Mouse (Mus musculus) MEL (cell line): ENCODE results near the gene Asap3. TPM values are rescaled to one million over a fixed set of nuclear protein-coding genes. Genes with fewer than 3 reads are reported as not detected.

Source experiments
- DNase-seq: peaks from one replicate; pipeline ENCODE4 v3.0.0; 2011; ENCODE audit warnings: low read depth, low spot score
- H3K27ac ChIP-seq: 2 replicates; pipeline ENCODE4 v1.5.1; 2012; ENCODE audit warnings: low read depth, mild to moderate bottlenecking, control low read depth, low read length, moderate library complexity; ENCODE audit not compliant: control insufficient read depth
- H3K27me3 ChIP-seq, 2 experiments: fragments of 150-350 bp in 1 of 2; sonication (generic) in 1 of 2; 2 replicates each; pipeline ENCODE4 v1.6.1; 2012; ENCODE audit warnings: low read length in 2 of 2, mild to moderate bottlenecking in 2 of 2, improper control_type of control experiment in 1 of 2, moderate library complexity in 1 of 2; ENCODE audit not compliant: insufficient read depth in 2 of 2, control insufficient read depth in 1 of 2
- H3K36me3 ChIP-seq, 2 experiments: 2 replicates each; pipeline ENCODE4 v1.6.1; 2012 to 2014; ENCODE audit warnings: low read length in 2 of 2, improper control_type of control experiment in 1 of 2, inconsistent platforms in 1 of 2, mild to moderate bottlenecking in 1 of 2; ENCODE audit not compliant: insufficient read depth in 2 of 2, control insufficient read depth in 1 of 2
- H3K4me1 ChIP-seq, 2 experiments: fragments of 150-350 bp in 1 of 2; sonication (generic) in 1 of 2; 2 replicates each; pipeline ENCODE4 v1.6.1; 2012; ENCODE audit warnings: low read length in 2 of 2, improper control_type of control experiment in 1 of 2, mild to moderate bottlenecking in 1 of 2; ENCODE audit not compliant: insufficient read depth in 2 of 2, control insufficient read depth in 1 of 2
- H3K4me3 ChIP-seq, 2 experiments: fragments of 150-350 bp in 1 of 2; sonication (generic) in 1 of 2; 2 replicates each; pipeline ENCODE4 v1.5.1; 2012; ENCODE audit warnings: low read depth in 2 of 2, low read length in 2 of 2, mild to moderate bottlenecking in 2 of 2, moderate library complexity in 2 of 2, control low read depth in 1 of 2, improper control_type of control experiment in 1 of 2; ENCODE audit not compliant: control insufficient read depth in 1 of 2, insufficient read depth in 1 of 2
- H3K79me2 ChIP-seq: 2 replicates; pipeline ENCODE4 v1.6.1; 2012; ENCODE audit warnings: mild to moderate bottlenecking, low read length, moderate library complexity; ENCODE audit not compliant: control insufficient read depth, poor library complexity, insufficient read depth
- H3K9ac ChIP-seq: 2 replicates; pipeline ENCODE4 v1.6.1; 2012; ENCODE audit warnings: low read depth, mild to moderate bottlenecking, control low read depth, low read length, moderate library complexity; ENCODE audit not compliant: control insufficient read depth, poor library complexity, severe bottlenecking
- H3K9me3 ChIP-seq: fragments of 150-350 bp; sonication (generic); replicated peaks from 2 replicates; pipeline ENCODE4 v1.6.1; 2012; ENCODE audit warnings: mild to moderate bottlenecking, low read length, improper control_type of control experiment, moderate library complexity; ENCODE audit not compliant: insufficient read depth
- BHLHE40 ChIP-seq: IDR thresholded peaks from 2 replicates; pipeline ENCODE4 v1.6.1; 2012; ENCODE audit warnings: low read depth, mild to moderate bottlenecking, inconsistent platforms, low read length, improper control_type of control experiment, borderline replicate concordance
- CHD1 ChIP-seq: IDR thresholded peaks from 2 replicates; pipeline ENCODE4 v1.6.1; 2012; ENCODE audit warnings: low read depth, mild to moderate bottlenecking, inconsistent platforms, low read length, improper control_type of control experiment
- CHD2 ChIP-seq: IDR thresholded peaks from 2 replicates; pipeline ENCODE4 v1.6.1; 2011; ENCODE audit warnings: low read length, improper control_type of control experiment
- CTCF ChIP-seq, 3 experiments: IDR thresholded peaks in 2 of 3; conservative IDR thresholded peaks in 1 of 3; 2 replicates each; pipeline ENCODE4 v1.5.1; 2011 to 2012; ENCODE audit warnings: low read length in 3 of 3, low read depth in 2 of 3, mild to moderate bottlenecking in 2 of 3, improper control_type of control experiment in 1 of 3, inconsistent platforms in 1 of 3, mixed read lengths in 1 of 3, moderate library complexity in 1 of 3; ENCODE audit not compliant: control insufficient read depth in 1 of 3, insufficient read depth in 1 of 3, poor library complexity in 1 of 3, severe bottlenecking in 1 of 3
- ELF1 ChIP-seq: IDR thresholded peaks from 2 replicates; pipeline ENCODE4 v1.6.1; 2014; ENCODE audit warnings: low read depth, mild to moderate bottlenecking, inconsistent platforms, low read length, improper control_type of control experiment, moderate library complexity
- EP300 ChIP-seq, 2 experiments: IDR thresholded peaks; 2 replicates each; pipeline ENCODE4 v1.6.1; 2011; ENCODE audit warnings: improper control_type of control experiment in 2 of 2, low read length in 2 of 2, low read depth in 1 of 2, mild to moderate bottlenecking in 1 of 2
- ETS1 ChIP-seq: IDR thresholded peaks from 2 replicates; pipeline ENCODE4 v1.6.1; 2012; ENCODE audit warnings: low read depth, mild to moderate bottlenecking, inconsistent platforms, low read length, improper control_type of control experiment, moderate library complexity
- GATA1 ChIP-seq: IDR thresholded peaks from 2 replicates; pipeline ENCODE4 v1.6.1; 2011; ENCODE audit warnings: low read depth, low read length, improper control_type of control experiment
- JUND ChIP-seq: IDR thresholded peaks from 2 replicates; pipeline ENCODE4 v1.6.1; 2011; ENCODE audit warnings: low read depth, mild to moderate bottlenecking, improper control_type of control experiment, low read length
- KAT2A ChIP-seq: conservative IDR thresholded peaks from 2 replicates; pipeline ENCODE4 v1.6.1; 2012; ENCODE audit warnings: low read depth, low read length, improper control_type of control experiment, inconsistent platforms
- MAFK ChIP-seq: IDR thresholded peaks from 2 replicates; pipeline ENCODE4 v1.6.1; 2011; ENCODE audit warnings: low read depth, mild to moderate bottlenecking, low read length, improper control_type of control experiment, borderline replicate concordance
- MAX ChIP-seq: IDR thresholded peaks from 2 replicates; pipeline ENCODE4 v1.6.1; 2011; ENCODE audit warnings: low read length, improper control_type of control experiment
- MAZ ChIP-seq: IDR thresholded peaks from 2 replicates; pipeline ENCODE4 v1.6.1; 2012; ENCODE audit warnings: low read depth, mild to moderate bottlenecking, inconsistent platforms, low read length, improper control_type of control experiment
- MEF2A ChIP-seq: IDR thresholded peaks from 2 replicates; pipeline ENCODE4 v1.6.1; 2014; ENCODE audit warnings: low read depth, mild to moderate bottlenecking, inconsistent platforms, low read length, improper control_type of control experiment; ENCODE audit not compliant: poor library complexity, insufficient replicate concordance, severe bottlenecking; ENCODE audit errors: extremely low read depth
- MXI1 ChIP-seq: IDR thresholded peaks from 2 replicates; pipeline ENCODE4 v1.6.1; 2011; ENCODE audit warnings: mild to moderate bottlenecking, low read depth, low read length, improper control_type of control experiment
- MYB ChIP-seq: IDR thresholded peaks from 2 replicates; pipeline ENCODE4 v1.6.1; 2011; ENCODE audit warnings: mild to moderate bottlenecking, low read depth, low read length, improper control_type of control experiment
- MYC ChIP-seq: IDR thresholded peaks from 2 replicates; pipeline ENCODE4 v1.6.1; 2011; ENCODE audit warnings: low read depth, mild to moderate bottlenecking, low read length, improper control_type of control experiment, moderate library complexity
- NELFE ChIP-seq: IDR thresholded peaks from 2 replicates; pipeline ENCODE4 v1.6.1; 2011; ENCODE audit warnings: low read depth, low read length, improper control_type of control experiment
- NRF1 ChIP-seq: IDR thresholded peaks from 2 replicates; pipeline ENCODE4 v1.6.1; 2014; ENCODE audit warnings: low read depth, mild to moderate bottlenecking, inconsistent platforms, low read length, improper control_type of control experiment, moderate library complexity; ENCODE audit not compliant: poor library complexity, insufficient read depth, severe bottlenecking
- POLR2AphosphoS5 ChIP-seq: IDR thresholded peaks from 2 replicates; pipeline ENCODE4 v1.6.1; 2012; ENCODE audit warnings: low read depth, borderline replicate concordance, mild to moderate bottlenecking, inconsistent platforms, low read length, moderate library complexity, mixed read lengths
- RAD21 ChIP-seq: IDR thresholded peaks from 2 replicates; pipeline ENCODE4 v1.6.1; 2011; ENCODE audit warnings: mild to moderate bottlenecking, low read depth, low read length, improper control_type of control experiment
- SMC3 ChIP-seq: IDR thresholded peaks from 2 replicates; pipeline ENCODE4 v1.6.1; 2011; ENCODE audit warnings: low read depth, low read length, improper control_type of control experiment
- TBP ChIP-seq: IDR thresholded peaks from 2 replicates; pipeline ENCODE4 v1.8.0; 2011; ENCODE audit warnings: low read depth, low read length, improper control_type of control experiment
- TCF12 ChIP-seq: IDR thresholded peaks from 2 replicates; pipeline ENCODE4 v1.6.1; 2014; ENCODE audit warnings: low read depth, mild to moderate bottlenecking, inconsistent platforms, low read length, improper control_type of control experiment, moderate library complexity
- UBTF ChIP-seq: IDR thresholded peaks from 2 replicates; pipeline ENCODE4 v1.6.1; 2012; ENCODE audit warnings: low read depth, mild to moderate bottlenecking, inconsistent platforms, low read length, improper control_type of control experiment, moderate library complexity, borderline replicate concordance; ENCODE audit not compliant: insufficient read depth
- USF1 ChIP-seq: IDR thresholded peaks from 2 replicates; pipeline ENCODE4 v1.6.1; 2014; ENCODE audit warnings: low read depth, mild to moderate bottlenecking, inconsistent platforms, low read length, improper control_type of control experiment, moderate library complexity
- USF2 ChIP-seq, 2 experiments: IDR thresholded peaks; 2 replicates each; pipeline ENCODE4 v1.6.1; 2011 to 2012; ENCODE audit warnings: improper control_type of control experiment in 2 of 2, low read length in 2 of 2, borderline replicate concordance in 1 of 2, inconsistent platforms in 1 of 2, low read depth in 1 of 2, mild to moderate bottlenecking in 1 of 2; ENCODE audit not compliant: insufficient read depth in 1 of 2
- ZC3H11A ChIP-seq: IDR thresholded peaks from 2 replicates; pipeline ENCODE4 v1.6.1; 2012; ENCODE audit warnings: low read depth, mild to moderate bottlenecking, inconsistent platforms, low read length, improper control_type of control experiment
- ZNF384 ChIP-seq: IDR thresholded peaks from 2 replicates; pipeline ENCODE4 v1.6.1; 2012; ENCODE audit warnings: low read depth, mild to moderate bottlenecking, inconsistent platforms, low read length, improper control_type of control experiment
- polyA plus RNA-seq, 2 experiments: library from polyadenylated mRNA; stranded (reverse) in 1 of 2; unstranded in 1 of 2; fragments of >175 nt in 1 of 2; fragments of >200 nt in 1 of 2; gene quantifications; 2 replicates each; pipeline versions ENCODE4 v1.2.1 to v1.2.4; 2012; ENCODE audit warnings: low replicate concordance in 2 of 2, low read depth in 1 of 2; ENCODE audit not compliant: insufficient read length in 2 of 2, insufficient read depth in 1 of 2, missing spikeins in 1 of 2
- total RNA-seq: library from RNA; depleted of rRNA; stranded (reverse); fragments of 300-350 nt; gene quantifications from 2 replicates; pipeline ENCODE4 v1.2.3, GENCODE M21; 2012

Asap3 gene
- total and polyA plus RNA-seq, 3 experiments = 0.04 to 0.33 TPM; not detected in 1

GRCm38 (mm10) chr4:136164981-136165380 lies 41.2 kb upstream of the Asap3 start:
- H3K27ac ChIP-seq = no peak overlapping the region
- no peak overlapping the region for H3K9ac ChIP-seq
- no peak overlapping the region for H3K4me3 ChIP-seq
- H3K27me3 ChIP-seq = no peaks in the 10 kb centered on the region
- no peaks in the 10 kb centered on the region for H3K9me3 ChIP-seq
- peaks cover 0 to 4% of the 10 kb centered on the region in 2 experiments; a peak in 1 of 4 replicates for H3K4me1 ChIP-seq
- H3K79me2 ChIP-seq = no peaks in the 10 kb centered on the region
- DNase-seq = no peak
- TF ChIP-seq ETS1 (no peak), MAZ (no peak), MXI1 (no peak), USF2 (IDR thresholded peaks at IDR 0.05; ENCODE audit: borderline replicate concordance in 1 of 2, insufficient read depth in 1 of 2, low read depth in 1 of 2, low read length in 2 of 2) (no peak), MEF2A (no peak), USF1 (no peak), ELF1 (no peak), ZNF384 (no peak), BHLHE40 (no peak), CHD2 (no peak), TCF12 (no peak), RAD21 (no peak), CHD1 (no peak), CTCF (IDR thresholded peaks at IDR 0.05 in 2 of 3, conservative IDR thresholded peaks at IDR 0.05 in 1 of 3; ENCODE audit: control insufficient read depth in 1 of 3, insufficient read depth in 1 of 3, low read depth in 2 of 3, low read length in 3 of 3, poor library complexity in 1 of 3, severe bottlenecking in 1 of 3) (no peak), POLR2AphosphoS5 (no peak), NELFE (no peak), MYC (no peak), MAFK (no peak)
- no peaks in the 10 kb centered on the region for H3K36me3 ChIP-seq

DNA sequence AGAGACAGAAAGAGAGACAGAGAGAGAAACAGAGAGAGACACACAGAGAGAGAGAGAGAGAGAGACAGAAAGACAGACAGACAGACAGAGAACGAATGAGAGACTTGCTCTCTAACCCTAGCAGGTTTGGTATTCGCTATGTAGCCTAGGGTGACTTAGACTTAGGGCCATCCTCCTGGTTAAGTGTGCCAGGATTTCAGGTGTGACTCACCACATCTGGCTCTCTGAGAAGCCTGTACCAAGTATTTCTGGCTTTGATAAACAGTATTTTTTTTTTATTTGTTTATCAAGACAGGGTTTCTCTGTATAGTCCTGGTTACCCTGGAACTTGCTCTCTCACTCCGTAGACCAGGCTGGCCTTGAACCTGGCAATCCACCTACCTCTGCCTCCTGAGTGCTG lies 38.5 kb upstream of the Asap3 start:
- no peak overlapping the region for H3K4me3 ChIP-seq
- H3K27ac ChIP-seq = no peak overlapping the region
- H3K4me1 ChIP-seq = 0 out of 4 replicates have a peak, but pooled peaks cover 0 to 3% of the 10 kb centered on the region in 2 experiments
- DNase-seq = no peak
- TF ChIP-seq SMC3 (no peak), GATA1 (no peak), CTCF (IDR thresholded peaks at IDR 0.05 in 2 of 3, conservative IDR thresholded peaks at IDR 0.05 in 1 of 3; ENCODE audit: control insufficient read depth in 1 of 3, insufficient read depth in 1 of 3, low read depth in 2 of 3, low read length in 3 of 3, poor library complexity in 1 of 3, severe bottlenecking in 1 of 3) (no peak), EP300 (IDR thresholded peaks at IDR 0.05; ENCODE audit: low read depth in 1 of 2, low read length in 2 of 2) (no peak), CHD2 (no peak), KAT2A (no peak), ZC3H11A (no peak), POLR2AphosphoS5 (no peak), NRF1 (no peak), JUND (no peak), RAD21 (no peak), TBP (no peak), TCF12 (no peak), UBTF (no peak), MAX (no peak), USF1 (no peak), MYB (no peak), ETS1 (no peak), USF2 (IDR thresholded peaks at IDR 0.05; ENCODE audit: borderline replicate concordance in 1 of 2, insufficient read depth in 1 of 2, low read depth in 1 of 2, low read length in 2 of 2) (no peak)
- TF ChIP-seq, all 39 proteins: peak for 0
- Histone ChIP-seq H3K9ac (no peak overlapping the region), H3K9me3 (no peaks in the 10 kb centered on the region), H3K79me2 (peaks cover 5% of the 10 kb centered on the region), H3K27me3 (no peaks in the 10 kb centered on the region), H3K36me3 (no peaks in the 10 kb centered on the region)
